Mouse (Mus musculus): ENCODE measurements around the gene Atg13. TPM values are rescaled to one million over a fixed set of nuclear protein-coding genes. Genes with fewer than 3 reads are reported as not detected.

Atg13 gene
- polyA plus RNA-seq, 1 experiment from 2014 or later = 16.3 TPM

DNA sequence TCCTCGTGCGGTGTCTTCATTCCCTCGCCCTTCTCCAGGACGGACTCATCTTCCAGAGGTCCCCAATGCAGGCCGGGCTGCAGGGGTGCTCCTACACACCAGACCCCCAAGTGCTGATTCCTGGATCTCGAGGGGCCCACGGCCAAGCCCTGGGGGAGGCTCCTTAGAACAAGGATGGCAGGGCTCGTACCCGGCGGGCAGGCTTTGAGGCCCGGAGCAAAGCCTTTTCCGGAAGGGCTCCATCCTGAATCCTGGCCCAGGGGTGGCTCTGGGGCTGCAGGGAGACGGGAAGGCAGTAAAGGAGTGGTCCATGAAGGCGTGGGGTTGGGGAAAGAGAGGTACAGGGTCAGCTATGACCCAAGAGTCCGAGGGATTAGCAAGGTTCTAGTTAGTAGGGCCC lies 61.2 kb downstream of the Atg13 start:
- WGBS (ENCODE audit: insufficient replicate concordance) = 2% methylated on average over 15 of the region's 15 CpGs
- peaks cover 30% of the 10 kb centered on the region for H3K4me1 ChIP-seq (ENCODE audit: control insufficient read depth, low read depth, low read length)
- ATAC-seq (ENCODE audit: low read depth) = no peak

GRCm38 (mm10) chr2:91646733-91647132 lies 63.6 kb downstream of the Atg13 start:
- 28% methylated on average over 1 of the region's 1 CpGs for WGBS (ENCODE audit: insufficient replicate concordance)
- Histone ChIP-seq H3K36me3 (ENCODE audit: control insufficient read depth, insufficient read depth) (peaks cover 34% of the 10 kb centered on the region), H3K27me3 (ENCODE audit: control insufficient read depth, insufficient read depth, low read depth, low read length) (no peaks in the 10 kb centered on the region), H3K4me2 (ENCODE audit: low read depth, low read length) (no peak overlapping the region), H3K9ac (ENCODE audit: low read depth, low read length) (no peak overlapping the region), H3K9me3 (replicated peaks; ENCODE audit: control insufficient read depth, low read length) (no peaks in the 10 kb centered on the region), H3K27ac (ENCODE audit: low read length) (0 out of 2 replicates have a peak overlapping the region, but pooled peaks have one; percentile 4), H3K4me3 (ENCODE audit: low read depth, low read length) (no peak overlapping the region), H3K4me1 (ENCODE audit: control insufficient read depth, low read depth, low read length) (peaks cover 44% of the 10 kb centered on the region)
- ATAC-seq (ENCODE audit: low read depth) = no peak

More for the DNA sequence above, 61.2 kb downstream of the Atg13 start:
- no peaks in the 10 kb centered on the region for H3K27me3 ChIP-seq (ENCODE audit: control insufficient read depth, insufficient read depth, low read depth, low read length)
- peak overlapping the region; percentile 92 for H3K4me2 ChIP-seq (ENCODE audit: low read depth, low read length)
- H3K9ac ChIP-seq (ENCODE audit: low read depth, low read length) = peak overlapping the region; percentile 84
- H3K9me3 ChIP-seq (replicated peaks; ENCODE audit: control insufficient read depth, low read length) = no peaks in the 10 kb centered on the region
- H3K36me3 ChIP-seq (ENCODE audit: control insufficient read depth, insufficient read depth) = peaks cover 31% of the 10 kb centered on the region
- H3K27ac ChIP-seq (ENCODE audit: low read length) = peak overlapping the region; percentile 94
- H3K4me3 ChIP-seq (ENCODE audit: low read depth, low read length) = peak overlapping the region; percentile 88

- no peak for ATAC-seq (ENCODE audit: low read depth)
- H3K4me1 ChIP-seq (ENCODE audit: control insufficient read depth, low read depth, low read length) = peaks cover 39% of the 10 kb centered on the region
- no peak overlapping the region for H3K4me3 ChIP-seq (ENCODE audit: low read depth, low read length)
- no peak overlapping the region for H3K4me2 ChIP-seq (ENCODE audit: low read depth, low read length)
- no peaks in the 10 kb centered on the region for H3K27me3 ChIP-seq (ENCODE audit: control insufficient read depth, insufficient read depth, low read depth, low read length)
- 81% methylated on average over 11 of the region's 11 CpGs for WGBS (ENCODE audit: insufficient replicate concordance)
- H3K36me3 ChIP-seq (ENCODE audit: control insufficient read depth, insufficient read depth) = peaks cover 34% of the 10 kb centered on the region
- no peaks in the 10 kb centered on the region for H3K9me3 ChIP-seq (replicated peaks; ENCODE audit: control insufficient read depth, low read length)
- no peak overlapping the region for H3K9ac ChIP-seq (ENCODE audit: low read depth, low read length)
- H3K27ac ChIP-seq (ENCODE audit: low read length) = no peak overlapping the region
These were observed 64.6 kb downstream of the Atg13 start for GRCm38 (mm10) chr2:91645811-91646210.

DNA sequence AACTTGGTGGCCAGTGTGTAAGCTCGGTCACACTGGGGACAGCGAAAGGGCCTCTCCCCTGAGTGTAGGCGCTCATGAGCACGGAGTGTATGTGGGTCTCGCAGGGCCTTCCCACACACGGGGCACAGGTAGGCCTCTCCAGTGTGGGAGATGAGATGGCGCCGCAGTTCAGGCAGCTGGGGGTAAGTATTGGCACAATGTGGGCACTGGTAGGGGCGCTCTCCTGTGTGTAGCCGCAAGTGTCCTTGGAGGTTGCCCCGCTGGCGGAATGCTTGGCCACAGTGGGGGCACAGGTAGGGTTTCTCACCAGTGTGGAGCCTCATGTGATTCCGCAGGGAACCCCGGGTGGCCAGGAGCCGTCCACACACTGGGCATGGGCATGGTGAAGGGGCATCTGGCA lies 65.0 kb downstream of the Atg13 start:
- Histone ChIP-seq H3K4me2 (ENCODE audit: low read depth, low read length) (no peak overlapping the region), H3K4me1 (ENCODE audit: control insufficient read depth, low read depth, low read length) (peaks cover 39% of the 10 kb centered on the region), H3K9me3 (replicated peaks; ENCODE audit: control insufficient read depth, low read length) (no peaks in the 10 kb centered on the region), H3K9ac (ENCODE audit: low read depth, low read length) (no peak overlapping the region), H3K27me3 (ENCODE audit: control insufficient read depth, insufficient read depth, low read depth, low read length) (no peaks in the 10 kb centered on the region), H3K4me3 (ENCODE audit: low read depth, low read length) (no peak overlapping the region), H3K27ac (ENCODE audit: low read length) (no peak overlapping the region), H3K36me3 (ENCODE audit: control insufficient read depth, insufficient read depth) (peaks cover 34% of the 10 kb centered on the region)
- WGBS (ENCODE audit: insufficient replicate concordance) = 92% methylated on average over 15 of the region's 15 CpGs
- no peak for ATAC-seq (ENCODE audit: low read depth)

- peak overlapping the region; percentile 26; the same call in 1 of the 2 replicates for H3K27ac ChIP-seq (ENCODE audit: low read length)
- H3K27me3 ChIP-seq (ENCODE audit: control insufficient read depth, insufficient read depth, low read depth, low read length) = no peaks in the 10 kb centered on the region
- H3K9me3 ChIP-seq (replicated peaks; ENCODE audit: control insufficient read depth, low read length) = no peaks in the 10 kb centered on the region
- peaks cover 38% of the 10 kb centered on the region for H3K4me1 ChIP-seq (ENCODE audit: control insufficient read depth, low read depth, low read length)
- 87% methylated on average over 11 of the region's 11 CpGs for WGBS (ENCODE audit: insufficient replicate concordance)
- peaks cover 34% of the 10 kb centered on the region for H3K36me3 ChIP-seq (ENCODE audit: control insufficient read depth, insufficient read depth)
- no peak overlapping the region for H3K9ac ChIP-seq (ENCODE audit: low read depth, low read length)
- H3K4me2 ChIP-seq (ENCODE audit: low read depth, low read length) = no peak overlapping the region
- no peak overlapping the region for H3K4me3 ChIP-seq (ENCODE audit: low read depth, low read length)
- no peak for ATAC-seq (ENCODE audit: low read depth)
These were observed 66.4 kb downstream of the Atg13 start for GRCm38 (mm10) chr2:91644021-91644420.

DNA sequence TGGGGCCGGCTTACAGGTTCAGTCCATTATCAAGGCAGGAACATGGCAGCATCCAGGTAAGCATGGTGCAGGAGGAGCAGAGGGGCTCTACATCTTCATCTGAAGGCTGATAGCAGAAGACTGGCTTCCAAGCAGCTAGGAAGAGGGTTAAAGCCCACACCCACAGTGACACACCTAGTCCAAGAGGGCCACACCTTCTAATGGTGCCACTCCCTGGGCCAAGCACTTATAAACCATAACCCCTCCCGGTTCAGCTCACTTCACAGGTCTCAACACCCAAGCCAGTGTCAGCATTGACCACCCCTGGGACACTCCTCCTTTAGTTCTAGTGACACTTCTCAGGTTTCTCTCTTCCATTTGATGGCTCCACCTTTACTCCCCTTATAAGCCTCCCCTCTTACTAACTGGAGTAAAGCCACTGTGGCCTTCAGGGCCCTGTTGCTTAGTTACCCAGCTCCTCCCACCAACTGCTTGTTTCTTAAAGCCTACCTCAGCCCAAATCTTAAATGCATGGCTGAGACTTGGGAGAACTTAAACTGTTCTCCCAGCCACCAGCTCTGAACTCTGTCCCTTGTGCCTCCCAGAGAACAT lies 67.5 kb downstream of the Atg13 start:
- H3K36me3 ChIP-seq (ENCODE audit: control insufficient read depth, insufficient read depth) = peaks cover 34% of the 10 kb centered on the region
- peak overlapping the region; percentile 30; the same call in 1 of the 2 replicates for H3K4me2 ChIP-seq (ENCODE audit: low read depth, low read length)
- 48% methylated on average over 2 of the region's 2 CpGs for WGBS (ENCODE audit: insufficient replicate concordance)
- H3K27me3 ChIP-seq (ENCODE audit: control insufficient read depth, insufficient read depth, low read depth, low read length) = no peaks in the 10 kb centered on the region
- H3K9me3 ChIP-seq (replicated peaks; ENCODE audit: control insufficient read depth, low read length) = no peaks in the 10 kb centered on the region
- peak; percentile 81 for ATAC-seq (ENCODE audit: low read depth)
- H3K27ac ChIP-seq (ENCODE audit: low read length) = peak overlapping the region; percentile 10; the same call in 1 of the 2 replicates
- peaks cover 29% of the 10 kb centered on the region for H3K4me1 ChIP-seq (ENCODE audit: control insufficient read depth, low read depth, low read length)
- H3K9ac ChIP-seq (ENCODE audit: low read depth, low read length) = no peak overlapping the region
- no peak overlapping the region for H3K4me3 ChIP-seq (ENCODE audit: low read depth, low read length)

GRCm38 (mm10) chr2:91638931-91639330 lies 71.4 kb downstream of the Atg13 start:
- Histone ChIP-seq H3K4me3 (ENCODE audit: low read depth, low read length) (no peak overlapping the region), H3K27ac (ENCODE audit: low read length) (no peak overlapping the region), H3K4me1 (ENCODE audit: control insufficient read depth, low read depth, low read length) (peaks cover 43% of the 10 kb centered on the region), H3K9me3 (replicated peaks; ENCODE audit: control insufficient read depth, low read length) (no peaks in the 10 kb centered on the region), H3K27me3 (ENCODE audit: control insufficient read depth, insufficient read depth, low read depth, low read length) (no peaks in the 10 kb centered on the region), H3K36me3 (ENCODE audit: control insufficient read depth, insufficient read depth) (no peaks in the 10 kb centered on the region), H3K9ac (ENCODE audit: low read depth, low read length) (no peak overlapping the region), H3K4me2 (ENCODE audit: low read depth, low read length) (no peak overlapping the region)
- ATAC-seq (ENCODE audit: low read depth) = no peak
- WGBS (ENCODE audit: insufficient replicate concordance) = 64% methylated on average over 6 of the region's 6 CpGs

GRCm38 (mm10) chr2:91636727-91637338 lies 73.5 kb downstream of the Atg13 start:
- peak overlapping the region; percentile 4 for H3K4me2 ChIP-seq (ENCODE audit: low read depth, low read length)
- ATAC-seq (ENCODE audit: low read depth) = peak; percentile 69
- H3K27ac ChIP-seq (ENCODE audit: low read length) = peak overlapping the region; percentile 73
- no peak overlapping the region for H3K4me3 ChIP-seq (ENCODE audit: low read depth, low read length)
- H3K9ac ChIP-seq (ENCODE audit: low read depth, low read length) = no peak overlapping the region
- H3K4me1 ChIP-seq (ENCODE audit: control insufficient read depth, low read depth, low read length) = peaks cover 23% of the 10 kb centered on the region
- no peaks in the 10 kb centered on the region for H3K9me3 ChIP-seq (replicated peaks; ENCODE audit: control insufficient read depth, low read length)
- H3K27me3 ChIP-seq (ENCODE audit: control insufficient read depth, insufficient read depth, low read depth, low read length) = no peaks in the 10 kb centered on the region
- no peaks in the 10 kb centered on the region for H3K36me3 ChIP-seq (ENCODE audit: control insufficient read depth, insufficient read depth)
- 53% methylated on average over 5 of the region's 5 CpGs for WGBS (ENCODE audit: insufficient replicate concordance)

- ATAC-seq (ENCODE audit: low read depth) = peak; percentile 70
- peak within 1 kb of the TSS; percentile 56 for H3K4me2 ChIP-seq (ENCODE audit: low read depth, low read length)
- peak within 1 kb of the TSS; percentile 49 for H3K4me3 ChIP-seq (ENCODE audit: low read depth, low read length)
- H3K9me3 ChIP-seq (replicated peaks; ENCODE audit: control insufficient read depth, low read length) = no peaks in the 10 kb centered on the region
- H3K27me3 ChIP-seq (ENCODE audit: control insufficient read depth, insufficient read depth, low read depth, low read length) = no peaks in the 10 kb centered on the region
- no peaks in the 10 kb centered on the region for H3K36me3 ChIP-seq (ENCODE audit: control insufficient read depth, insufficient read depth)
- peak within 1 kb of the TSS; percentile 73 for H3K27ac ChIP-seq (ENCODE audit: low read length)
- peak within 1 kb of the TSS; percentile 59 for H3K9ac ChIP-seq (ENCODE audit: low read depth, low read length)
- WGBS (ENCODE audit: insufficient replicate concordance) = 64% methylated on average over 8 of the region's 8 CpGs
- H3K4me1 ChIP-seq (ENCODE audit: control insufficient read depth, low read depth, low read length) = peaks cover 23% of the 10 kb centered on the region
These were observed 74.1 kb downstream of the Atg13 start, which contains the start of gene F2 for GRCm38 (mm10) chr2:91636229-91636628. TSS of gene F2 (minus strand) at chr2:91636414.

All from liver, embryonic 16.5 days (tissue).